In genomic region chr10:84810030-84810849, GRCm38 (mm10) we compare ENCODE assay signal across 14 mouse cellular contexts. TPM values are rescaled to one million over a fixed set of nuclear protein-coding genes. Genes with fewer than 3 reads are reported as not detected.
DNase-seq lines count a peak whose midpoint lies in the region; ATAC-seq lines count a peak whose summit lies in the region.
"Had no signal": no experiment of that assay in that cellular context is flagged by ENCODE, and none has a peak within 500 bp of the region (broad histone marks: within the 10 kb centered on the region; RNA-seq: fewer than 3 reads in every experiment).

No protein-coding gene starts in this region.

- 71% methylated on average over 8 of the region's 8 CpGs for WGBS in heart, embryonic 12.5 days

- H3K9ac ChIP-seq in heart, embryonic 12.5 days = no peak overlapping the region
- H3K9ac ChIP-seq: embryonic facial prominence, embryonic 12.5 days; stomach, embryonic 15.5 days had no signal

- no peaks in the 10 kb centered on the region for H3K9me3 ChIP-seq in heart, embryonic 12.5 days (replicated peaks)
- H3K9me3 ChIP-seq: embryonic facial prominence, embryonic 12.5 days; limb, embryonic 10.5 days; stomach, embryonic 15.5 days had no signal

- H3K27ac ChIP-seq in heart, embryonic 12.5 days (ENCODE audit: poor library complexity, severe bottlenecking) = no peak overlapping the region
- H3K27ac ChIP-seq: embryonic facial prominence, embryonic 12.5 days; limb, embryonic 10.5 days; stomach, embryonic 15.5 days had no signal

- no peaks in the 10 kb centered on the region for H3K4me1 ChIP-seq in heart, embryonic 12.5 days (replicated peaks)
- H3K4me1 ChIP-seq: embryonic facial prominence, embryonic 12.5 days; limb, embryonic 10.5 days; stomach, embryonic 15.5 days had no signal

- no peak for ATAC-seq in heart, embryonic 12.5 days (ENCODE audit: insufficient number of reproducible peaks, low FRiP score)
- ATAC-seq: inflammation-experienced regulatory T-cells, adult 6 months; lung, postnatal 0 days had no signal

- peak; percentile 97 for DNase-seq in heart, adult 11 months
- peak; percentile 17 for DNase-seq in lung, postnatal 10 days
- no peak for DNase-seq in lung, adult 18-20 months
- DNase-seq in gastrocnemius, adult 18-20 months (ENCODE audit: low spot score) = peak; percentile 49
- DNase-seq in layer of hippocampus, postnatal 10 days (ENCODE audit: low spot score in 2 of 2) = peak; percentile 25 to 51
- DNase-seq in embryo, embryonic 10 days (ENCODE audit: low spot score) = no peak
- DNase-seq: kidney, postnatal 14 days had no signal

- no peaks in the 10 kb centered on the region for H3K27me3 ChIP-seq in heart, embryonic 12.5 days (replicated peaks)
- H3K27me3 ChIP-seq: embryonic facial prominence, embryonic 12.5 days; stomach, embryonic 15.5 days had no signal

- no peaks in the 10 kb centered on the region for H3K36me3 ChIP-seq in heart, embryonic 12.5 days
- H3K36me3 ChIP-seq: embryonic facial prominence, embryonic 12.5 days; limb, embryonic 10.5 days; stomach, embryonic 15.5 days had no signal

- H3K4me2 ChIP-seq in heart, embryonic 12.5 days = no peak overlapping the region
- H3K4me2 ChIP-seq: embryonic facial prominence, embryonic 12.5 days; stomach, embryonic 15.5 days had no signal

- H3K4me3 ChIP-seq in heart, embryonic 12.5 days = no peak overlapping the region
- H3K4me3 ChIP-seq: embryonic facial prominence, embryonic 12.5 days; limb, embryonic 10.5 days; stomach, embryonic 15.5 days had no signal

RNA-seq across cellular contexts. Expression of gene Rfx4, which starts 54.4 kb away (rescaled TPM):
- 0.19 and 0.42 TPM in 2 replicates for polyA plus RNA-seq in heart, embryonic 12.5 days (2016; fragmentation: Nextera tagmentation; extraction: Ambion mirVana)
- not detected for total RNA-seq in gastrocnemius, adult 18-20 months (2021)
- 10 to 100 TPM; 12.0 to 14.2 TPM for total RNA-seq in layer of hippocampus, postnatal 10 days (2021)
- total RNA-seq: monocyte, adult 5-6 weeks had no signal
- polyA plus RNA-seq: limb, embryonic 10.5 days; lung, postnatal 0 days had no signal

Comparison
In these comparisons a context has a peak if more than half of its experiments do, and no peak if none do; other contexts are left out.
1. DNase-seq: peak in heart, adult 11 months (single experiment), lung, postnatal 10 days (single experiment), gastrocnemius, adult 18-20 months (single experiment) and layer of hippocampus, postnatal 10 days (2 of 2); none in lung, adult 18-20 months (0 of 2) and embryo, embryonic 10 days (single experiment).
2. RNA of gene Rfx4, which starts 54.4 kb away (total RNA-seq): 12.0 to 14.2 TPM in layer of hippocampus, postnatal 10 days; not detected in gastrocnemius, adult 18-20 months; every median in the first group is over 10 times any median in the second.